Mouse (Mus musculus) adrenal gland, postnatal 4 days (tissue): ENCODE data around the gene Wdr11. TPM values are rescaled to one million over a fixed set of nuclear protein-coding genes. Genes with fewer than 3 reads are reported as not detected.
A peak's percentile ranks its signal among the peaks of the same experiment; 100 is the strongest.

Source experiments
- DNase-seq, 2 experiments: peaks; one replicate each; pipeline ENCODE4 v3.0.0; 2021 to 2022; ENCODE audit warnings: low spot score in 2 of 2, mixed read lengths in 2 of 2
- long read RNA-seq, 2 experiments: library from polyadenylated mRNA; stranded (forward); transcript quantifications; one replicate each; pipeline ENCODE4 v2.0.0; 2021
- total RNA-seq, 2 experiments: library from RNA; stranded (reverse); gene quantifications; 2 replicates each; pipeline ENCODE4 v1.2.3; 2021

Wdr11 gene
- 10 to 100 TPM; 49.6 to 52.3 TPM for total RNA-seq
- long read RNA-seq, experiment 1, full-length matches to known transcripts: 17 of 25 reads
- long read RNA-seq, experiment 1, partial matches to known transcripts: 3 of 25 reads
- long read RNA-seq, experiment 1, other reads (novel, unspliced or antisense): 5 of 25 reads
- long read RNA-seq, experiment 2, full-length matches to known transcripts: 23 of 53 reads
- long read RNA-seq, experiment 2, partial matches to known transcripts: 15 of 53 reads
- long read RNA-seq, experiment 2, other reads (novel, unspliced or antisense): 15 of 53 reads

DNA sequence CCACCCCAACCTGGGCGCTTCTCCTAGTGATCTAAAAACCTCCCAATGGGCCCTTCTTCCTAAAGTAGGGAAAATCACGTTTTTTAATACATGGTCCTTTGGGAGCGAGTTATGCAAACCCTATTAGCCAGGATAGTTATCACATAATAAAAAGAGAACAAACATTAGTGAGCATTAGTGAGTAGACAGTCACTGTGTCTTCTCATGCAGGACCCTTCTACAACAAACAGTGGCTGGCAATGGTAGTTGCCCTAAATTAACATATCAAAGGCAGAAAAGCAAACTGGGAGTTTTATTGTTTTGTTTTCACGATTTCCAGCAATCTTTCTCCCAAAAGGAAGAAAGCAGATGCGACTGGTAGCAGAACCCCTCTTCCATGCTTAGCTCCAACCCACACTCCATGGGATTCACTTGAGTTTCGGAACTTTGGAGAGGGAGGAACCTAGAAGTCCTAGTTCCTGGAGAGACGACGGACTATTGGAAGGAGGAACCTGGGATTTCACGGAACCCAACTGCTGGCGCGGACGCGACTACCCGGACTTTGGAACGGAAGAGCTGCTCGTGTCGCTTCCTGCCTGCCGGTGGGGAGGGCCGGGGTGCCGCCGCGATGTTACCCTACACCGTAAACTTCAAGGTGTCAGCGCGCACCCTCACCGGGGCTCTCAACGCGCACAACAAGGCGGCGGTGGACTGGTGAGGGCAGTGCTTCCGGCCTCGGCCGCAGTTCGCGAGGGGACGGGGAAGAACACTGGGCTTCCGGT lies at the start of gene Wdr11:
Gene Wdr11, plus strand, starts transcription at position 493 of the 761 bp plus-strand sequence.
- DNase-seq: peak; percentile 50 to 66

DNA sequence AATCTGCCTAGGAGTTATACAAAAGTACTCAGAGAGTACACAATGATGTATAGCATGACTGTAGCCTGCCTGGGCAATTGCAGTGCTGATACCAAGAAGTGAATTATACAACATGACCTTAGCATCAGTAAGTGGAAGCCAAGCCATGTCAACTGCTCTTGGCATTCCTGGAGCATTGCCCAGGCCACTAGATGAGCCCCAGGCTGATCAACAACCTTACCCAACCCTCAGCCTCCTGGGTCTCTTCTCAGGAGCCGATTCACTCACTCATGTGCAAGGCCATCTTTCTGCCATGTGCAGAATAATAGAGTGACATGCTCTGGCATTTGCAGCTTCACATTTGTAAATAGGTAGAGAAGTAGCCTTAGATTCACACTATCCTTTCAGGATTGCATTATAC lies 24.1 kb upstream of the Wdr11 start:
- DNase-seq: no peak

DNA sequence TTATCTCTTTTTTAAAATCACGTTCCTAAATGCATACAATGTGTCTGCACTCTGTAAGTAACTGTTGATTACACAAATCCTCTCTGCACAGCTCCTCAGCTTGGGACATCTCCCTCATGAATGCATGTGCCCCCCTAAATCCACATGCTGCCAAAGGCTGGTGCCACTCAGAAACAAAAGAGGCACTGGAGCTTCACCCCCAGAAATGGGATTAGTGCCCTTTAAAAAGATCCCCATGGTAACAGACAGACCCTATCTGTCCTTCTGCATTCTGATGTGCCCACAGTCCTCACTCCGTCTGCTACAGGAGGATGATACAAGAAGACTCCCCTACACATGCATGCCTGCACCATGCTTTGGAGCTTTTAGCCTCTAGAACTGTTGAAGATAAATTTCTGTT lies 23.3 kb upstream of the Wdr11 start:
- DNase-seq: no peak

DNA sequence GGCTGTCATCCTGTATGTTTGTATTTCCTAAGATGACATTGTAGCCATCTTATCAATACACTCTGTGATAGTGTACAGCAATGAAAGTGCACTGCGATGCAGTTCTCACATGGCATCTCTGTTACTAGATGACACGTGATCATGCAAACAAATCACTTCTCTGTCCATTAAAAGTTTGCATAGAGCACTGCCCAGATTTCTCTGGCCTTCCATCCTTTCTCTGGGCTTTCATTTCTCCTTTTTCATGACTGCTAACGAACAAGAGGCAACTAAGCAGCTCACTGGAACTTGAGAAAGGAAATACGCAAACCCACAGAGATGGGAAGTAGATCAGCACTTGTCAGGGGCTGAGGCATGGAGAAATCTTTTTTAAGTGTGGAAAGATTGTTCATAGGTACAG lies 17.2 kb upstream of the Wdr11 start:
- no peak for DNase-seq

DNA sequence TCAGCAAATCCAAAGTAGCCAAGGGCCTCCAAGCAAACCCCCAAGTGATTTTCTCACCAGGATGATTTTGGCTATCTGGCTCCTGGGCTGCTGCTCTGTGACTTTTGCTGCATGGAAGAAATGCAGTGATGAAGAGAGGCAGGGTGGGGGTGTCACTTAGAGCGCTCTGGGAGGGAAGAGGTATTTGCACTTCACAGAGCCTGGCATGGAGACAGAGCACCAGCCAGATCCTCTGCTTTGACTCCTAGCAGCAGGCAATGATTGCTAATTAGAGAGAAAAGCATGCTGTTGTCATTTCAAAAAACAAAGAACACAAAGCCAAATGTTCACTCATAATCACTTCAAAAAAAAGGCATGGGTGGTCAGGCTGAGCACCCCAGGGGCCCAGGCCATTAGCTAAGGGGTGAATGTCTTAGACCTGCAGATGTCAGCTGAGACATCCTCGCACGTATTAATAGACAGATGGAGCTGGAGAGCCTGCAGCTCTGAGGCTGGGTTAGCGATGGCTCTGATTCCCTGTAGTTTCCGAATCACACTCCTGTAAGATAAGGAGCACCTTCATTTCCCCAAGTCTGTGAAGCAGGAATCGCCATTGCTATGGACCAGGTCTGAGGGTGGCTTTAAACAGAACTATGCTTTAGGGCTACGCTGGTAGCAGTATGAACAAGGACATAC lies 16.4 kb upstream of the Wdr11 start:
- no peak for DNase-seq

DNA sequence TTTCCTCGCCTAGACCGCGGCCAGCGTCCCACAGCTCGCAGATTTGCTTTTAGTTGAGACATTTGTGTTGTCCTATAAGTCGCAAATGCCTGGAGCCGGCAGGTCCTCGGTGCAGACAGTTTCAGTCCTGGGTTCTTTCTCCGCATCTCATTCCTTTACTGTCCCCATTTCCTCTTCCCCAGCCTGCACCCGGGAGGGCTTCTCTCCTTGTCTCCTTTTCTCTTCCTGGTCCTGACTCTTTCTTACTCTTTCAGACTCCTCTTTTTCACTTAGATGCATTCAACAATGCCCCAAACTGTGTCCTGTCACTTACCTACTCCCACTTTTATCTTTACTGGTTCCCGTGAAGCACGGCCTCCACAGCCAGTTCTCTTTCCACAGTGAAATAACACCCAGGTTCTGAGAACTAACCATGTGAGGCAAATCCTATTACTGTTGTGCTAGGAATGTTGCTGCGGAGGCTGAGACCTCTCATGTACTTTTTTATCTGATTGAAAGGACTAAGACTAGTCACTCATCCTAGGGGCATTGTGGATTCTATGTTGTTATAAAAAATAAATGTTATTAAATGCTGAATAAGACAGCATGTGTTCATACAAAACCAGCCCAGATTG lies 576 bp downstream of the Wdr11 start:
- no peak for DNase-seq

DNA sequence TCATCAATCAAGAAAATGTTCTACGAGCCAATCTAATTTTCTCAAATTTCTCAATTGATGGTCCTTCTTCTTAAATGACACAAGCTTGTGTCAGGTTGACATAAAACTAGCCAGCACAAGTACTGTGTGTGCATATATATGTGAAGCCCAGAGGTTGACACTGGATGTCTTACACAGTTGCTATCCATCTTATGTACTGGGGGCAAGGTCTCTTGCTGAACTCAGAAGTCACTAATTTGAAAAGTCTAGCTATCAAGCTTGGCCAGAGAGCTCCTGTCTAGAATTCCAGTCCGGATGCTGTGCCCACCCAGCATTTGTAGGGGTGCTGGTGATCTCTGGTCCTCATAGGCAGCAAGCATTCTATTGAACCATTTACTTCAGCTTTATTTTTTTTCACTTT lies 5.5 kb downstream of the Wdr11 start:
- no peak for DNase-seq

DNA sequence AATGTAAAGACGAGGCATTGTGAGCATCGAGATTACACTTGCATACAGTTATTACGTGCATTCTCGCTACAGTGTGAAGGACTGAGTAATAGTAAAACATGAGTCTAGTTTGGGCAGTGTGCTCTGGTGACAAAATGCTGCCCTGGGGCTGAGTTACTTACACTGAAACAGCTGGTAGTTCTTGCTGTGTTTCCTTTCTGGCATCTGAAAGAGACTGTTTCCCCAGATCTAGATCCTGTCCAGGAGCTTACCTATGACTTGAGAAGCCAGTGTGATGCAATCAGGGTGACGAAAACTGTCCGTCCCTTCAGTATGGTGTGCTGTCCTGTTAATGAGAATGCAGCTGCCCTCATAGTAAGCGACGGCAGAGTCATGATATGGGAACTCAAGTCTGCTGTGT lies 14.6 kb downstream of the Wdr11 start:
- DNase-seq: no peak

DNA sequence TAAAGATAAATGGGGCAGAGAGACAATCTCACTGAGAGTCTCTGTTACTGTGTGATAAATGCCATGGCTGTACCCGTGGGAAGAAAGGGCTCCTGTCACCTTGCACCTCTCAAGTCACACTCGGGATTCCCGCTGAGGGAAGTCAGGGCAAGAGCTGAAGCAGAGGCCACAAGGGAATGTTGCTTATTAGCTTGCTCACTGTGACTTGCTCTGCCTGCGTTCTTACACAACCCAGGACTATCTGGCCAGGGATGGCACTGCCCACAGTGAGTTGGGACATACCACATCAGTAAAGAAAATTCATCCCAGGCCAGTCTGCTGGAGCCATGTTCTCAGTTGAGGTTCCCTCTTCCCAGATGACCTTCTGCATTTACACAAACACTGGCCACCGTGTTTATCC lies 29.5 kb downstream of the Wdr11 start:
- no peak for DNase-seq

DNA sequence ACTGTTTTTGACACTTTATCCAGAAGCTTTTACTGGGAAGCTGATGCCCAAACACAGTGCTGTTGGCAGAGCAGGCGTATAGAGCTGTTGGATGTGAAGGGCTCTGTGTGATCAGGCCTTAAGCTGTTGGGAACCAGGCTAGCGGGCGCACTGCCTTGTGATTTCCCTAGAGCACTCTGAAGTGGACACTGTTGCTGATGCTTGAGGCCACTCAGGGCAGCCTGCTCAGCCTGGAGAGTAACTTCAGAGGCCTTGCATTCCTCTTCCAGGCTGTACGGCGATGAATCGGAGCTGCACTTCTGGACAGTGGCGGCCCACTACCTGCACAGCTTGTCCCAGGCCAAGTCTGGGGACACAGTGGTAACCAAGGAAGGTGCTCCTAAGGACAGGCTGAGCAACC lies 38.7 kb downstream of the Wdr11 start:
- no peak for DNase-seq

DNA sequence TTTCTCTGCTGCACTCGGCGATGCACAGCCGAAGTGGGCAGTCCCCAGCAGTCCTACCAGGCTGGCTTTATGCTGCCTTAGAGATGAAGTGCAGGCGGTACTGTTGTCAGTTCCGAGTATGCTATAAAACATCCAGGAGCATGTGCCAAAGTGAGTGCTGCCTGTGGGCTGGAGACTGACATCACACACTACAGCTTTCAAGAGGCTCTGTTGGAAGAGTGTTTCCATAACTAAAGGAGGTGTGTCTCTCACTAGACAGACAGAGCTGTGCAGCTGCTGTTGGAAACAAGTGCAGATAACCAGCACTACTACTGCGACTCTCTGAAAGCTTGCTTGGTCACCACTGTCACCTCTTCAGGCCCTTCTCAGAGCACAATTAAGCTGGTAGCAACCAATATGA lies 39.8 kb downstream of the Wdr11 start:
- DNase-seq: no peak

DNA sequence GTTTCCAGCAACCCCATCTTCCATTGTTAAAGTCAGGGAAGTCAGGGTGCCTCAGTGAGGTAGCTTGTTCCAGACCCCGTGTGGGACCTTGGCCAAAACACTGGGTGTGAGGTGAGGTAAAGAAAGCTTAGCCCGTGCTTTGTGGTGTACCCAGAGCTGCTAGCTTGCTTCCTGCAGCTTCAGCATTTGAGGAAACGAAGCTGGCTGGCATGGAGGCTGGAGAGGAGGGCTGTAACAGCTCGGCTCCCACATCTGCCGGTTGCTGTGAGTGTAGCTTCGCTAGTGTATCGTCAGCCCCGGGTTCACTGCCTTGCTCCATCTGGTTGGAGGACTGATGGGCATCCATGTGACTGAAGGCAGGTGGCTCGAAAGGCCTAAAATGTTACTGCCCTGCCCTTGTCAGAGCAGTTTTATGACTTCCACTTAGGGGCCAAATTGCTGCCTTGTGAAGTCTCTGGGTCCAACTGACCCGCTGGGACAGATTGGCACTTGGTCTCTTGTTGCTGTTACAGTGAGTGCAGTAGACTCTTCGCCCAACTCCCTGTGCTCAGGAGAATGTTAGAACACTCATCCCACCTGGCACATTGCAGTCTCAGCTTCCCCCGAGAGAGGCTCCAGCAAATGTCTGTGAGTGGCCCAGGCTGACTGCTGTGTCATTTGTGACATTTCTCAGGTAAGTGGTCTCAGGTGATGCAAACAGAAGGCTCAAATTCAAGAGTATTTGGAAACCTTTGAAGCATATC lies 44.4 kb downstream of the Wdr11 start:
- no peak for DNase-seq

DNA sequence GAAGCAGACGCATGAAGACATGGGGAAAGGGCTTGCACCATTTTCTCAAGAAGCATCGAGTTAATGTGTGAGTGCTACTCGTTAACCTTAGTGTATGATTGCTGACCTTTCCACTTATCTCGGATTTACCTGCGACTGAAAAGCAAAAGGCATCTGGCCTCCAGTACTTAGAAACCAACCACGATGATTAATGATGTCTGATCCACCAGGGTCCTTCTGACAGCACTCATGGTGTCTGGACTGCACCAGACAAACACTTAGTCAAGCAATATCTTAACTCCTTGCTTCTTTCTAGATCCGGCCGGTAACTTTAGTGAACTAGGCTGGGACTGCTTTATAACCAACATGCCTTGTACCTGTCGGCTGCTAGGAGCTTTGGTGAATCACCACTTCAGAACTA lies 45.3 kb downstream of the Wdr11 start:
- no peak for DNase-seq

DNA sequence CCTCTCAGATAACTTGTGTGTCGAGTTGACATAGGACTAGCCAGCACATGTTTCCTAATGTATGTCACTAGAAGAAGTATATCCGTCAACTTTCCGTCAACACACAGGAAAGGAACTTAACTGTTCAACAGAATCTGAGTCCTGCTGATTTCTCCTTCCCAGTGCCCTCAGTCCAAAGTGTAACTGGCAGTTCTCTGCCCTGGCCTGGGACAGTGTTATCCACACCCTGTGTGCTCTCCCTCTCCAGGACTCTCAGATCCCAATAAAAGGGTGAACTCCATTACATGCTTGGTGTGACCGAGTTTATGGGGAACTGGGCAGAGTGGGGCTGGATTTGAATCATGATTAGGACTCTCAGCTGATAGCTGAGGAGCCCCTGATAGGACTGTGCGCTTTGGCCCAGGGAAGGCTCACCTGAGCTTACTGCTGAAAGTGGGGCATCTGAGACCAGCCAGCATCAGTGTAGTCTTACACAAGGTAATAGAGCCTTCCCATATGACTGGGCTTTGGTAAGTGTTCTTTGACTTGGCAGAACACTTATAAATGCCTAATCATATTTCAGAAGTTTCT lies 46.3 kb downstream of the Wdr11 start:
- DNase-seq: no peak

DNA sequence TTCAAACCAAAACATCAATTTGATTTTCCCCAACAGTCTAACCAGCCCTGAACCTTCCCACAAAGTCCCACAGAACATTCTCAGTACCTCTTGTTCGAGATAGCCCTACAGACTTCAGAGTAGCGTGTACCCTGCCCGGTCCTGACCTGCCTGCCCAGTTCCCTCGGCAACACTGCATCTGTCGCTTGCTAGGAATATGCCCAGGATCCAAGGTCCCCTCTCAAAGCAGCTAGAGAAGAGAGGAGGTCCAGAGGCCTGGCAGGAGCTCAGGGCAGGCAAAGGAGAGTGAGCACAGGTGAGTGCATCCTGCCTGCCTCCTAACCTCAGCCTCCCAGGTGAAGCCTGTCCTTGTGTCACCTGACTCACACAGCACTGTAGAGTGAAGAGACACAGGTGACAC lies 47.3 kb downstream of the Wdr11 start:
- no peak for DNase-seq

DNA sequence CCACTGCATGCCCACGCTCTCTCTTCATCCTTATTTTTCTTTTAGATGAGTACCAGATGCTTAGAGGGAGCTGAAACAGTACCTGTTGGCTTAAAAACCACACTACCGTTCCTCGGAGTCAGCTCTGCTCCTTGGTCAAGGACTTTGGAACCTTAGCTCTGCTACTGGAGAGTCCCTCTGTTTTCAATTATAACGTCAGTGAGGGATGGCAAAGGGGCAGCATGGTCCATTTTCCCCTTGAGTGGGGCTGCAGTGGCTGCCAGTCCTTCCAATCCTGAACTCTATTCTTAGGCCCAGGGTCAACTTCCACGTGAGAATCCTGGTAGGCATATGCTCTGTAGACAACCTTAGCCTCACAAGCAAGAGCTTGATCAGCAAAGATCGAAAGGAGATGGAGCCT lies 48.2 kb downstream of the Wdr11 start:
- DNase-seq: no peak

DNA sequence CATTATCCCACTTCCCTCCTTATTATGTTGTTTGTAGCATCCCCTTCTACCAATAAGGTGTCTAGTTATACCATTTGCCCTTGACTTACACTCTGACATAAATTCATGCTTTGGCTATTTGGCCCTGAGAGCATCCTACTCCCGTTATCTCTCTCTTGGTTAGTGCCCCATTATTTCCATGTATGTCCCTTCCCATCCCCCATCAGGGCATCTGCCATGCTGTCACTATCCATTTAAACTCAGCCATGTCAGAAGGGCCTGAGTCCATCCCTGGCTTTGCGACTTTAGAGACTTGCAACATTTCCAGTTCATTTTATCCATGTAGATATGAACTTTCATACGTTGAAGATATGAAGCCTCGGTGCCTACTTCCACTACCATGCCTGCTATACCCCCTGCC lies 51.6 kb downstream of the Wdr11 start:
- no peak for DNase-seq

DNA sequence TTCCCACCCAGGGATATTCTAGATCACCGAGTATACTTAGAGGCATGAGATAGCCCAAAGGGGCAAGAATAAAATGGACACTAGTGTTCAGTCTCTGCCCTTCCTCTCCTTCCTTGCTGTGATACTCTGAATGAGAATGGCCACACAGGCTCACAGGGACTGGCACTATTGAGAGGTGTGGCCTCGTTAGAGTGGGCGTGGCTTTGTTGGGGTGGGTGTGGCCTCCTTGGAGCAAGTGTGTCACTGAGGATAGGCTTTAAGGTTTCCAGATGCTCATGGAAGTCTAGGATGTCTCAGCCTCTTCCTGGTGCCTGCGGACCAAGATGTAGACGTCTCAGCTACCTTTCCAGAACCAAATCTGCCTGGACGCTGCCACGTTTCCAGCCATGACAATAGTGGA lies 56.1 kb downstream of the Wdr11 start:
- no peak for DNase-seq

DNA sequence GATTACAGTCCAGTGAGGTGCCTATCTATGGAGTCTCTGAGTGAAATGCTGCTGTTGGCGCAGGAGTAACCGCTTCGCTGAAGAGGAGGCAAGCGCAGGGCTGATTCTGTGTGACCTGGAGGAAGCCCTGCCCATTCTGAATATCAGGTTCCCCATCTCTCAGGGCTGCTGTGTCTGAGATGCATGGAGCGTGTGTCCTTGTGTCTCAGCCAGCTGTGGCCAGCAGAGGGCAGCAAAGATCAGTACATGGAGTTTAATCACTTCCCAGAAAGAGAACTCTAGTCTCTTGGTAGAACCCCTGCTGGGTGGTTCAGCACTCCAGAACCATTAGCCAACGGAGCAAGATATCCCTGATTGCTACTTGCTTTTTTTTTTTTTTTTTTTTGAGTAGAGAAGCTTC lies 57.3 kb downstream of the Wdr11 start:
- peak; percentile 60 to 82 for DNase-seq

DNA sequence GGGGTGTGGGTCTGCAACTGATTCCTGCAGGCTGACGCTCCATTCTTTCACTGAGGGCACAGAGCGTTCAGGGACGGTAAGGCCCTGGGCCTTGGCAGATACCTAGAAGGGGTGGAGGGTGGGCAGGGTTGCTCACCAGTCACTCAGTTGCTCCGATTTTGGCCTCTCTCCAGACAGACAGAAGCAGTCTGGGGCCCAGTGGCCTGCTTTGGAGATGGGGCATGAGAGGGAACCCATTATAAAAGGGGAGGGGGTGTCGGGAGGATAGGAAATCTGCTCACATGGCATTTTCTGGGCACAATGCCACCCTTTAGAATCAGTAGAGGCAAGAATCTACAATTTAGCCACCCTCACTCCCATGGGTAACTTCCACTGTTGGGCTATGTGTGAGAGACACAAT lies 59.1 kb downstream of the Wdr11 start:
- DNase-seq: no peak

DNA sequence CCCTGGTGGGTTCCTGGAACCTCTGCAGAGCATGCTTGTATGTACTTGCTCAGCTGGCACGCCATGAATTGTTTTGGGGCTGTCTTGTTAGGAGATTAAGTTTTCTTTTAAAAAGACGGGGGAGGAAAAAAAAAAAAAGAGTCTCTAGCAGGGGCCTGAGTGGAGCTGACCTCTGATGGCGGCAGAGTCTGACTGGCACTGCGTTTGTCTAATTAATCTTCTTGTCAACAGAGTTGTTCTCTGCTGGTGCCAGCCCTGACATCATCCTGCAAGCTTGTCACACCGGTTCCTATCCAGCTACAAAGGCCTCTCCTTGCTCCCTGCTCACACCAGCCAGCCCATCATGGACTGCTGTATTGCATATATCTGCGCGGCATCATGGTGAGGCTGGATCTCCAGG lies 60.1 kb downstream of the Wdr11 start:
- no peak for DNase-seq
